Mouse (Mus musculus) liver, adult 2 months (tissue): Measurements from ENCODE around the gene Ubtf. TPM values are rescaled to one million over a fixed set of nuclear protein-coding genes. Genes with fewer than 3 reads are reported as not detected.

Experiments used
- DNase-seq: peaks from one replicate; pipeline ENCODE4 v3.0.0-alpha.2; 2011; ENCODE audit warnings: low read depth, low spot score; ENCODE audit errors: extremely low read depth
- H3K27ac ChIP-seq: fragments of 200-500 bp; replicated peaks from 2 replicates; pipeline ENCODE4 v1.5.1; 2012; ENCODE audit warnings: low read depth, mild to moderate bottlenecking, control low read depth, inconsistent platforms, low read length; ENCODE audit not compliant: insufficient read depth
- H3K27me3 ChIP-seq: fragments of 200-500 bp; 2 replicates; pipeline ENCODE4 v1.6.1; 2012; ENCODE audit warnings: mild to moderate bottlenecking, moderate library complexity, low read length, inconsistent platforms; ENCODE audit not compliant: control insufficient read depth, insufficient read depth
- H3K36me3 ChIP-seq: fragments of 200-500 bp; 2 replicates; pipeline ENCODE4 v1.6.1; 2012; ENCODE audit warnings: low read length, inconsistent platforms; ENCODE audit not compliant: control insufficient read depth, insufficient read depth
- H3K4me1 ChIP-seq: fragments of 200-500 bp; 2 replicates; pipeline ENCODE4 v1.6.1; 2011; ENCODE audit warnings: low read length; ENCODE audit not compliant: control insufficient read depth, insufficient read depth
- H3K4me3 ChIP-seq: fragments of 200-500 bp; 2 replicates; pipeline ENCODE4 v1.5.1; 2011; ENCODE audit warnings: low read depth, mild to moderate bottlenecking, control low read depth, low read length, moderate library complexity; ENCODE audit not compliant: insufficient read depth
- H3K79me2 ChIP-seq: fragments of 200-500 bp; 2 replicates; pipeline ENCODE4 v1.6.1; 2012; ENCODE audit warnings: inconsistent platforms, mild to moderate bottlenecking, low read length, moderate library complexity; ENCODE audit not compliant: control insufficient read depth, insufficient read depth
- H3K9ac ChIP-seq: fragments of 200-500 bp; 2 replicates; pipeline ENCODE4 v1.6.1; 2012; ENCODE audit warnings: low read depth, mild to moderate bottlenecking, control low read depth, inconsistent platforms, low read length
- CTCF ChIP-seq: fragments of 200-500 bp; IDR thresholded peaks from 2 replicates; pipeline ENCODE4 v1.5.1; 2011; ENCODE audit warnings: low read depth, low read length, control low read depth
- POLR2A ChIP-seq: fragments of 200-500 bp; IDR thresholded peaks from 2 replicates; pipeline ENCODE4 v1.6.1; 2011; ENCODE audit warnings: low read length, control low read depth; ENCODE audit not compliant: insufficient read depth; ENCODE audit errors: extremely low read depth
- WGBS: fragments of 180-500 bp; shearing (Covaris S2); methylation state at CpG from one replicate; pipeline ENCODE4 v1.1.7; 2018; 5-methylcytosine and 5-hydroxymethylcytosine counted together
- polyA plus RNA-seq: library from polyadenylated mRNA; depleted of rRNA; stranded (reverse); fragments of >200 nt; gene quantifications from 2 replicates; pipeline ENCODE4 v1.2.3, GENCODE M21; 2012
- total RNA-seq: library from RNA; depleted of rRNA; stranded (reverse); fragments of >200 nt; gene quantifications from 2 replicates; pipeline ENCODE4 v1.2.3, GENCODE M21; 2014

Gene Ubtf
- total and polyA plus RNA-seq, 2 experiments = 12.8 to 19.4 TPM

GRCm38 (mm10) chr11:102279595-102279994 is 39.9 kb downstream of the Ubtf start:
- WGBS = 91% methylated on average over 3 of the region's 3 CpGs
- Histone ChIP-seq H3K4me1 (peaks cover 3% of the 10 kb centered on the region; the same call in 1 of the 2 replicates), H3K79me2 (no peaks in the 10 kb centered on the region), H3K4me3 (no peak overlapping the region), H3K27ac (no peak overlapping the region), H3K9ac (no peak overlapping the region), H3K27me3 (no peaks in the 10 kb centered on the region), H3K36me3 (no peaks in the 10 kb centered on the region)
- TF ChIP-seq CTCF (no peak), POLR2A (no peak)
- DNase-seq = no peak

DNA sequence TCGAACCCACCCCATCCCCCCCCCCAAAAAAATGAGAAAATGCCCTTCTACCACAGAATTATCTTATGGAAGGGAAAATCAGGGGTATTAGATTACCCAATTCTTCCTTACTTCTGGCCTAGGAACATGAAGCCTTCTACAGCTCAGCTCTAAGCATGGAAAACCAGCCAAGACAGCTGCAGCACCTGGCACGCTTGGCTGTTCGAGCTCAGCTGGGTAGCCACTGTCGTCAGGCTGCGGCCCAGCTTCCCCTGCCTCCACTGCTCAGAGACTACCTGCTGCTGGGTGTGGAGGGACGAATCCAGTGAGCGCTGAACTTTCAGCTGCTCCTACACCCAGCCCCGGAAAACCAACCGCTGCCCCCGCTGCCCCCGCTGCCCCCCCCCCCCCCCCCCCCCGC is 41.8 kb downstream of the Ubtf start:
- Histone ChIP-seq H3K27me3 (no peaks in the 10 kb centered on the region), H3K4me3 (no peak overlapping the region), H3K9ac (no peak overlapping the region), H3K27ac (no peak overlapping the region), H3K4me1 (peaks cover 3% of the 10 kb centered on the region; the same call in 1 of the 2 replicates), H3K36me3 (no peaks in the 10 kb centered on the region), H3K79me2 (no peaks in the 10 kb centered on the region)
- no peak for DNase-seq
- TF ChIP-seq POLR2A (no peak), CTCF (no peak)
- WGBS = 98% methylated on average over 8 of the region's 12 CpGs

GRCm38 (mm10) chr11:102276411-102276915 is 43.1 kb downstream of the Ubtf start:
- H3K27ac ChIP-seq = no peak overlapping the region
- no peaks in the 10 kb centered on the region for H3K79me2 ChIP-seq
- WGBS = 4% methylated on average over 33 of the region's 33 CpGs
- H3K4me3 ChIP-seq = peak overlapping the region; percentile 14; the same call in 1 of the 2 replicates
- H3K9ac ChIP-seq = peak overlapping the region; percentile 26
- H3K4me1 ChIP-seq = peaks cover 3% of the 10 kb centered on the region; the same call in 1 of the 2 replicates
- TF ChIP-seq POLR2A = no peak
- 0 out of 2 replicates have a peak, but pooled peaks have one; percentile 3 for TF ChIP-seq CTCF
- H3K36me3 ChIP-seq = no peaks in the 10 kb centered on the region
- H3K27me3 ChIP-seq = no peaks in the 10 kb centered on the region
- no peak for DNase-seq

- Histone ChIP-seq H3K79me2 (no peaks in the 10 kb centered on the region), H3K4me1 (peaks cover 3% of the 10 kb centered on the region), H3K9ac (no peak within 1 kb of the TSS), H3K4me3 (no peak within 1 kb of the TSS), H3K27me3 (no peaks in the 10 kb centered on the region), H3K27ac (no peak within 1 kb of the TSS), H3K36me3 (no peaks in the 10 kb centered on the region)
- DNase-seq = no peak
- TF ChIP-seq CTCF (no peak), POLR2A (no peak)
- WGBS = 92% methylated on average over 12 of the region's 12 CpGs
Measured at GRCm38 (mm10) chr11:102268520-102269244, 50.9 kb downstream of the Ubtf start, which contains the start of gene Asb16. Gene Asb16 (plus strand): TSS chr11:102268743.

- DNase-seq = peak; percentile 69
- Histone ChIP-seq H3K27me3 (no peaks in the 10 kb centered on the region), H3K36me3 (no peaks in the 10 kb centered on the region), H3K4me1 (peaks cover 7% of the 10 kb centered on the region), H3K27ac (no peak overlapping the region), H3K79me2 (no peaks in the 10 kb centered on the region), H3K4me3 (no peak overlapping the region), H3K9ac (no peak overlapping the region)
- 5% methylated on average over 11 of the region's 11 CpGs for WGBS
- no peak for TF ChIP-seq POLR2A
- peak; percentile 82 for TF ChIP-seq CTCF
Measured at GRCm38 (mm10) chr11:102267480-102267879, 52.1 kb downstream of the Ubtf start.
